Mouse (Mus musculus) right cerebral cortex, adult 2 months (tissue): ENCODE data around the gene P2ry12.
A peak's percentile ranks its signal among the peaks of the same experiment; 100 is the strongest.

Experiments used
- DNase-seq, 2 experiments: peaks; one replicate each; pipeline ENCODE4 v3.0.0; 2021 to 2022; ENCODE audit warnings: low spot score in 2 of 2

Gene P2ry12

DNA sequence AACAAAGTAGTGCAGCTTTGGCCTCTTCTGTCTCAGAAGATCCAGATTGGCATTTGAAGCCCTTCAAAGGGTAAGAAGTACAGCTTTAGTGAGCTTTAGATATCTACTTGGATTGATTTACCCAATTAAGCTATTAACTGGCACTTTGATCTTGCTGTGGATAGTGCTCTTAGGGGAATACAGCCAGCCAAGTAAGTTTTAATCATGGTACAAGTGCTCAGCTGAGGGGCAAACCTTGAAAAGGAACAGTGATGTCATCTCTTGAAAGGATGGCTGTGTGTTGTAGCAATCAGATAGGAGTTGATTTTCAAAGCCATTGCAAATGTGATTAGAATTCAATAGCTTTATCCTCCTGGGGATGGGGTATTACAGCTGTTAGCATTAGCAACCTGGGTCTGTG lies 80.5 kb downstream of the P2ry12 start:
- DNase-seq = no peak

GRCm38 (mm10) chr3:59181134-59181533 lies 81.5 kb downstream of the P2ry12 start:
- no peak for DNase-seq

DNA sequence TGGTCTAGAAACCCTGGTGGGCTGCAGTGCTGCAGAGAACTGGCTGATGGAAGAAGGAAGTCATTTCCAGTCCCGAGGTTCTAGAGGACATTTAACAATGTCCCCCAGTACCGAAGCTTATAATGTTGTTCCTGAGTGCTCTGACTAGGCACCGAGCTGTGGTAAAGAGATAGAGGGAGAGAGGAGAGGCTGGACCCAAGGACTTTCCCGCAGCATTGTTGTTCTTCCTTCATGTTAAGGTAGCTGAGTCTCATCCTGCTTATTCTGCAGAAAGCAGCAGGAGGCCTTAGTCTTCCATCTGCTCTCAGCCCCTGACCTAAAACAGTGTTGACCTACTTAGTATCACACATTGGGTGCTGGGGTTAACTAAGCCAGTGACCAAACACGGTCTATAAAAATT lies 85.8 kb downstream of the P2ry12 start:
- no peak for DNase-seq

DNA sequence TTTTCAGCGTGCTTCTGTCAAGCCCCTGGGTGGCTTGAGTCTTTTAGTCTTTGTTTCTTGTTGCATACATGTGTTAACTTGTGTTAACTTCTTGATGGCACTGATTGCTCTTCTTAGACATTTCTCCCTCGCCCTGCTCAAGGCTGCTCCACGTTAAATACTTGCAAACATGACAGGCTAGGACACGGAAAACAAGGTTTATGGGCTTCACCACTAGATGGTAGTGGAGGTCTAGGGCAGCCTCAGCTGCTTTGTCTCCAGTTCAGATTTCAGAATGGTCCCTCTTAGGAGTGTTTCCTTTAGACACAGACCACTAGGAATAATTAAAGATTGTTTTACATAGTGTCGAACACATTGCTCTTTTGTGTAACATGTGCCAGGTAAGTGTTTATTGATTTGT lies 87.4 kb downstream of the P2ry12 start:
- DNase-seq = peak; percentile 59 to 68

DNA sequence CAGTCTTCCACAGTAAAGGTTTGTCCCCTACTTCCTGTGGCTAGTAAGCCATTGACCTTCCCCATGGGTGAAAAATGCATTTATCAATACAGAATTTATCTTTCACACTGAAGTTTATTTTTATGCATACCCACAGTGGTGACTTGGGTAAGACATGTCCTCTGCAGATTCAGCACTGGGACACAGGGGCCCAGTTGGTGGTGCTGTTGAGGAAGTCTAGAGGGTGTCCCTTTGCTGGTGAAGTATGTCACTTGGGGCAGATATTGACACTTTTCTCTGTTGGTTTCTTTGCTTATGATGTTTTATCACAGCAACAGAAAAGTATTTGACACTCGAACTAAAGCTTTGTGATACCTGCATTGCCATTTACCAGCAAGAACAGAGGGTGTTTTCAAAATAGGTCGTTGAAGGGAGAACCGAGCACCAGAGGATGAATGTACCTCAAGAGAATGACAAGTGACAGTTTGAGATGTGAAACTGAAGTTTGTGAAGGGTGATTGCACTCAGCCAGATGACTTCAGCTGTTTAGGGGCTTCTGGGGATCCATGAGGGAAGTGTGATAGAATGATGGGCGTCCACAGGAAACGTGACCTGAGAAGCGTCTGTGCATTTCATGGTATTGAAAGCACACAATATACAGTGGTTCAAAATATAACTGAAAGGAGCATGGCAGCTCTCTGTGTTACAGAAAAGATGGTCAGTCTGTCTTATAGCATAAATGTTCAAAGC lies 88.1 kb downstream of the P2ry12 start:
- no peak for DNase-seq

GRCm38 (mm10) chr3:59169921-59170627 lies 92.6 kb downstream of the P2ry12 start:
- DNase-seq = no peak

- DNase-seq = no peak
Observed at GRCm38 (mm10) chr3:59169215-59169614, 93.5 kb downstream of the P2ry12 start.

DNA sequence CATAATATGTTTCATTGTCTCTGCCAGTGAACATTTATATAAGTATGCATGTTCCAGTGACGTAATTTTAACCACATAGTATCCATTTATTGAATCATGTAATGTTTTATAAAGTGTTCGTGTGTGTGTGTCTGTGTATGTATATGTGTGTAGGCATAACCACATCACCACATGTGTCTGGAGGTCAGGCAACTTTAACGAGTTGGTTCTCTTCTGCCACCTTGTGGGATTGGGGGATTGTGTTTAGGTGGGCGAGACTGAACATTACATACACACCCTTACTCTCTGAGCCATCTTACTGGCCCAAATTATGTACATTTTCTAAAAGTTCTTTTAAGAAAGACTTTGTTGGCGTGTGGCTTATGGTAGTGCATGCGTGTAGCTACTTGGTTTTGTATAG lies 94.2 kb downstream of the P2ry12 start:
- DNase-seq = no peak

DNA sequence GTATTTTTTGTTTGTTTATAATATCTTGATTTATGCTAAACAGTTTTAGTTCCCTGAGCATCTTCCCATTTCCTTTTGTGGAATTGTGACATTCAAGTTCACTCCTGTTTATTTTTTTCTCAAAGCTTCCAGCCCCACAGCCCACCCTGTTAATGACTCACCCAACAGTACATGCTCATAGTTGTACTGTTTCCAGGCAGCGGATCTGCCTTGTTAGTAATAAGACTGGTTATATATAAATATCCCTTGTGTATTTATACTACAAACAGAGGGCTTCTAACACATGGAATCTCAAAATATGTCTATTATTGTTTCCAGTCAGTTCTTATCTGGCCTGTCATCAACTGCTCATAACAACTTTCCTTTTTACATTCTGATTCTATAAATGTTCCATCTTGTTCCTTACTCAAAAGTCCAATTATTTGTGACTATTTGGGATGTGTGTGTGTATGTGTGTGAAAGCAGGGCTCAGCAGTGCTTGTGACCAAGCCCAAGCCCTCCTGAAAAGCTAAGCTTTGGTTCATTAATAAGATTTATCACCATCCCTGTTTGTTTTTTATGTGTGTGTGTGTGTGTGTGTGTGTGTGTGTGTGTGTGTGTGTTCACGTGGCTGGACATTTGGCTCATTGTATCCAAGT lies 95.1 kb downstream of the P2ry12 start:
- peak in 1 of 2 experiments; percentile 49 for DNase-seq
